Mouse (Mus musculus): ENCODE measurements at regions not wholly inside any gene's neighbourhood (a gene's known extent, or its start where the extent isn't known, plus 50 kb on each side); places are given as distances from the start of the nearest gene placed in this dataset.

- intact Hi-C loops (cut with DNase I) = no loop called here
- no peak for DNase-seq (ENCODE audit: low spot score)
Measured at GRCm38 (mm10) chr3:80396240-80396639, 406.4 kb downstream of the Gria2 start.

DNA sequence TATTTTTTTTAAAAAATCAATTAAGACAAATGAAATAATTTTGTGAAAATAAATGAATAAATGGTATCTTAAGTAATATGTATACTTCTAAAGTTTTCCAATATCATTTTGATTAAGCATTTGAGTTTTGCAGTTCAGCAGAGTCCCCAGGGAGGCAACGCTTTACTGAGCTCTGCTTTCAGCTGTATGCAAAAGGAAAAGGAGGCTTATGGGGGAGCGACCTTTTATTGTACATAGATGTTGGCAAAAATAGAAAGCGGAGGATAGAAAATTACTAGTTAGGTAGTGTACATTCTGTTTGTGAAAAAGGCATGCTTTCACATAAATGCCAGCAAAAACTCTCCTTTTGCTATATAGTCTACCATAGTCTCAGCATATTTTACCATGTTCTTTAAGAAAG is 382.2 kb downstream of the Gria2 start:
- no peak for DNase-seq (ENCODE audit: low spot score)
- intact Hi-C loops (cut with DNase I) = no loop called here

DNA sequence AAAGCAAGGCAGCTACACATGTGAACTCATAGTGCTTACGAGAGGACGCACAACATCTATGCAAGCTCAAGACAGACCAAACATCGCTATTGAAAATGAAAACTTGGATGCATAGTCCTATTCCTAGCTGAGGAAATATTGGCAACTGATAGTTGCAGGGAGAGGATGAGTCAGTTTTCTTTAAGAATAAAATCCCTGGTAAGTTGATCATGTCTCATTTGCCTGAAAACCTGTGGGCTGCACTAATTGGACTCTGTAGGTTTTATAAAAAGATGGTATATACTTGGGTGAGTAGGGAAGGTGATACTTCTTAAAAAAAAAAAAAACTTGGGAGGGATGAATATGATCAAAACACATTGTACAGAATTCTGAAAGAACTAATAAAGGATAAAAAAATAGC is 381.2 kb downstream of the Gria2 start:
- intact Hi-C loops (cut with DNase I) = no loop called here
- no peak for DNase-seq (ENCODE audit: low spot score)

GRCm38 (mm10) chr3:80422106-80422505 is 380.5 kb downstream of the Gria2 start:
- intact Hi-C loops (cut with DNase I) = no loop called here
- no peak for DNase-seq (ENCODE audit: low spot score)

- no peak for DNase-seq (ENCODE audit: low spot score)
- intact Hi-C loops (cut with DNase I) = no loop called here
Measured at GRCm38 (mm10) chr3:80422646-80423045, 380.0 kb downstream of the Gria2 start.
